Mouse (Mus musculus) urinary bladder, postnatal 4 days (tissue): ENCODE results near the gene Nfe2l2.
A peak's percentile ranks its signal among the peaks of the same experiment; 100 is the strongest.
"Not testable (repeated sequence)": the region's sequence is repeated elsewhere in the genome, so short reads cannot be mapped to it uniquely, and the experiment has no call there.

ENCODE experiments used
- DNase-seq, 2 experiments: peaks; one replicate each; pipeline ENCODE4 v3.0.0; 2021 to 2022; ENCODE audit warnings: low spot score in 2 of 2

Nfe2l2 gene

GRCm38 (mm10) chr2:75713083-75713482 lies 8.6 kb upstream of the Nfe2l2 start:
- no peak for DNase-seq

GRCm38 (mm10) chr2:75707420-75707819 lies 3.0 kb upstream of the Nfe2l2 start:
- no peak for DNase-seq

GRCm38 (mm10) chr2:75706435-75706834 lies 2.0 kb upstream of the Nfe2l2 start:
- DNase-seq: no peak

DNA sequence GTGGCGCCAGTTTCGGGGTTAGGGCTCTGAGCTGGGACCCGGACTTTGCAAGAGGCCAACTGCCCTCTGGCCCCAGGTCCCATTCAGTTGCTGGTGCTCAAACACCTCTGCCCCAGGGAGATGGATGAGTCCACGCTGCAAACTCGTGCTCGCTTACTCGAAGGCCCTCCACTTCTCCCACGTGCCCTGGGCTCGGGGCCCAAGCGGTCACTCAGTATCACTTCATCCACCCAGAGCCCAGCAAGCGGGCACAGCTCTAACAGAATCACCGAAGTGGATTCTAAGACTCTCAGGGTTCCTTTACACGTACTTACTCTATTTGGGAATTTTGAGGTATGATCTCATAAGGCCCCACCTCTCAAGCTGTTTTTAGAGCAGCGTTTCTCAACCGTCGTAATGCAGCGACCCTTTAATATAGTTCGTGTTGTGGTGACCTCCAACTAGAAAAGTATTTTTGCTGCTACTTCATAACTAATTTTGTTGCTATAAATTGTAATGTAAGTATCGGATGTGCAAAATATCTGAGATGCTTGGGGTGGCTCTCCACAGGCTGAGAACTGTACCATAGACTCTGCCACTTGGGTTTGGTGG lies 816 bp upstream of the Nfe2l2 start:
- no peak for DNase-seq

DNA sequence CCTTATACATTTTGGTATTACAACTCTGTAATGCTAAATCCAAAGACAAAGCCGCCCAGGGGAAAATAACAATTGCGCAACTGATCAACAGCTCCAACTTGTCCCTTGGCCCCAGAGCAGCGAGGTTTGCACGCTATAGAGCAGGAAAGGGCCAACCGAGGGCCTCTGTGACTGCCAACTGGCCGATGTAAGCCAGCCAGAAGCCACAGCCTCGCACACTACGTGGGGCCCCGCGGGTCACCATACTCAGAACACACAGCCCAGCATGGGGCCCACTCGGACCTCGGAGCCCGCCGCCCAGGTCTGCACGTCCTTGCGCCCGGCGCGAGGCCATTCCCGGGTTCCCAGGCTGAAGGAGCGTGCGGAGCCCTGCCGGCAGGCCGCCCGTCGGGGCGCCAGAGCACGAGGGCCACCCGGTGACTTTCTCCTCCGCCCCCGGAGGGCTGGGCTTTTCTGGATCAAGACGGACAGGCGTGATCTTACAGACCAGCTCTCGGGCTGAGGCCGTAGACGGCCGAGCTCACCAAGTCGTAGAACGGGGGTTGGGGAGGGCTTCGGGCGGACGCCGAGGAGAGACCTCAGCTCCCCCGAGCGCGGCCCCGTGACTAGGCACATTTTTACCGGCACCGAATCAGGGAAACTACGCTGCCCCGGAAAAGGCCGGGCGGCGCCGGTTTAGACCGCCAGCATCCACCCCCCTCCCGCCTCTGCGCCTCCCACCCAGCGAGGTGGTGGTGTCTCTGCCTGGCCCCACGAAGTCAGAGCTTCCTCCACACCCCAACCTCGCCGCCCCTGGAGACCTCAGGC lies 863 bp downstream of the Nfe2l2 start:
- DNase-seq: peak; percentile 87 to 89

GRCm38 (mm10) chr2:75702588-75702976 lies 1.9 kb downstream of the Nfe2l2 start:
- DNase-seq: no peak

- DNase-seq: no peak
These were observed 2.4 kb downstream of the Nfe2l2 start for GRCm38 (mm10) chr2:75701822-75702587.

DNA sequence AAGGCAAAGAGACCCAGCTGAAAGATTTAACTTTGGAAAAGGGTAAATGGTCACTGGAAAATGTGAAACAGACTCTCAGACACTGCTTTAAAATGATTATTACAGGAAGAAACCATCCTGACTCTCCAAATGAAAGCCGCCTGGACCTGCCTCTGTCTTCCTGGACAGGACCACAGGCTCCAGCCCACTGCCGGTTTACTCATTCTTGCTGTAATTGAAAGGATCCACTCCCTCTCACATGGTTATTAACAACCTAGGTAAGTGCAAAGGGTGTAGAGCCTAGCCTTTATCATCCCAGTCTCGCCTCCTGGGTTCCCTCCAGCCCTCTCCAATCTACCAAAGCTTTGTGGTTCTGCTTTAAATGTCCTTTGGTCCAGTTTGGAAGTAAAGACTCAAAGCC lies 3.2 kb downstream of the Nfe2l2 start:
- DNase-seq: no peak

DNA sequence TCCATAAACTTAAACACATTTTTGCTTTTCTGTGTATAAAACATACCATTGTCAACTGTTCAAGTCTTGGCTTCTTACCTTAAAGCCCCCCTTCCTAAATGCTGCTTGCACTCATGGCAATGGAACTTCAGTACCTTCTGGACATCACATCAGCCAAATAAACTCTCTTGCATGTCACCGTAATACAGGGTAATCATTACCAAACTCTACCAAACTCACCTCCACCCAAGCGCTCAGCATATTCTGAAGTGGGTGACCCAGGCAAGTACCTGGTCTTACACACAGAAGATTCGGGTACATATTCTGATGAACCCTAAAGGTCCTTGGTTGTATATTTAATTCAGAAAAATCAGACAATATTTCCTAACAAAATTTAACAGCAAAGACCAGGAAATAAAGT lies 3.9 kb downstream of the Nfe2l2 start:
- DNase-seq: no peak

DNA sequence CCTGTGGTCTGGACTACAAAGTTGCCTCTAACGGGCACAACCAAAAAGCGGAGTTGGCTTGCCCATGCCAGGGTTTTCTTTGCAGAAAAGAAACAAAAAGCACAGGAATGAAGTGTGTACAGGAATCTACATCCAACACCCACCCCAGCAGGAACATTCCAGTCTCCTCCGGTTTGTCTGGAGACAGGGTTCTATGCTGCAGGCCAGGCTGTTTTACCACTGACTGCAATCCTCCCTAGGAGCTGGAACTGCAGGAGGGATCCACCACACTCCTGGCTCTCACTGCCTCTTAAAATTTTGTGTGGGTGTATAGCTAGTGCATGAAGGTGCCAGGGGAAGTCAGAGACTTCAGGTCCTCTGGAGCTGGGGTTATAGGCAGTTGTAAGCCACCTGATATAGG lies 5.6 kb downstream of the Nfe2l2 start:
- DNase-seq: no peak

DNA sequence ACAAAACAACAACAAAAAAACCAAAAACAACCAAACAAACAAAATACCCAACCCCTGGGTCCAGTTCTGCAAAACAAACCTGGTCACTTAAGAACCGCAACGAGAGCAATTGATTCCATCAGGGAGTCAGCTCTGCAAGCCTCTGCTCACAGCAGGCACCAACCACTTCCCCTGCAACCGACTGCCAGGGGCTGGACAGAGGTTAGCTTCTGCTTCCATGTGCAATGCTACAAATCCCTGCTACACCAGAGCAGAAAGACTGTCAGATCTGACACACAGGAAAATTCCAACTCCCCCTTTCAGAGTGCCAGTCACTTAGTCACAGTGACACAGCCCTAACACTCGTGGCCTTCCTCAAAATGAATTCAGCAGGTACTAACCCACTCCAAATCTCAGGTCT lies 6.4 kb downstream of the Nfe2l2 start:
- DNase-seq: no peak

GRCm38 (mm10) chr2:75697222-75697621 lies 7.2 kb downstream of the Nfe2l2 start:
- no peak for DNase-seq

- no peak for DNase-seq
These were observed 8.1 kb downstream of the Nfe2l2 start for GRCm38 (mm10) chr2:75696371-75696770.

- no peak for DNase-seq
These were observed 8.6 kb downstream of the Nfe2l2 start for GRCm38 (mm10) chr2:75695676-75696350.

DNA sequence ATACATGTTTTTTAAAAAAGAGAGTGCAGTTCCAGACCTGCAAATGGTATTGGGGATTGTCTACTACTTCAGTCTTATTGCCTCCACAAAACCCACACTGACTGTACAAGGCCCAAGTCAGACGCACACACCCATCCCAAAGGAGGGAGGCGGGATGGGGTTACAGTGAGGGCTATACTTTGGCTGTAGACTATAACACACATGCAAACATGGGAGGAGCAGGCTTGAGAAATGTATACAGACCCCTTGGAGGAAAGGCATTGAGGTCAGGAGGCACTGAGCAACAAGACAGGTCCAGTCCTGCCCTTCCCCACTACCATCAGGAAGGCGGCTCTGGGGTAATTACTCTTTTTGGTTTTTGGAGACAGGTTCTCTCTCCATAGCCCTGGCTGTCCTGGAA lies 9.5 kb downstream of the Nfe2l2 start:
- DNase-seq: not testable (repeated sequence)

- no peak for DNase-seq
These were observed 12.1 kb downstream of the Nfe2l2 start for GRCm38 (mm10) chr2:75692369-75692768.

DNA sequence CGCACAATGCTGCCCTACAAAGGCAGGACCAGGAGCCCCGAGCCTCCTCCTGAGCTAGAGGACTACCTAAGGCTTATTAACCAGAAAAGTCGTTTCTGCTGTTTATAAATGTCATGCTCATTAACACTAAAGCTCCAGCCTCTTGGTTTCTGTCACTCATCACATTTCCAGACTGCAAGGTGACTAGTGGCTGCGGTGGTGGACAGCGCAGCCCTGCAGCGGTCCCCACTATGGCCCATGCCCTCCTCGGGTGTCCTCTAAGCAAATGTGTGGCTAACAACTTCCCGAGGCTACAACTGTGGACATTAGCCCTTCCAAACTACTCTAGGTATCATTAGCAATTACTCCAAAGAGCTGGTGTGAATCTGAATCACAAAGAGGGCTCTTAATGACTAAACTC lies 13.1 kb downstream of the Nfe2l2 start:
- DNase-seq: no peak

GRCm38 (mm10) chr2:75690656-75691055 lies 13.8 kb downstream of the Nfe2l2 start:
- DNase-seq: no peak

GRCm38 (mm10) chr2:75689482-75690158 lies 14.8 kb downstream of the Nfe2l2 start:
- no peak for DNase-seq

DNA sequence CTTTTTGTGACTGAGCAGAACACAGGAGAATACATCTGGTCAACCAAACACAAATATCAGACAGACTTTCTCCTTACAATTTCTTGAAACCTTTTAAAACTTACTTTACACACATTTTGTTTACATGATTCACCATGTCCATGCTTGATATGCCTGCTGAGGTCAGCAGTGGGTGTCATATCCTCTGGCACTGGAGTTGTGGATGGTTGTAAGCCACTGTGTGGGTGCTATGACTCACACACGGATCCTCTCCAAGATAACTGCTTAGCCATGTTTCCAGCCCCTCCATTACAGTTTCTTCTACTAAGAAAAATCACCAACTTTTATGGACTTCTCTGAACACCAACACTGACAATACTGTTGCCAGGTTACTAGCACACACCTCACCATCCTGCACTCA lies 15.5 kb downstream of the Nfe2l2 start:
- DNase-seq: no peak

DNA sequence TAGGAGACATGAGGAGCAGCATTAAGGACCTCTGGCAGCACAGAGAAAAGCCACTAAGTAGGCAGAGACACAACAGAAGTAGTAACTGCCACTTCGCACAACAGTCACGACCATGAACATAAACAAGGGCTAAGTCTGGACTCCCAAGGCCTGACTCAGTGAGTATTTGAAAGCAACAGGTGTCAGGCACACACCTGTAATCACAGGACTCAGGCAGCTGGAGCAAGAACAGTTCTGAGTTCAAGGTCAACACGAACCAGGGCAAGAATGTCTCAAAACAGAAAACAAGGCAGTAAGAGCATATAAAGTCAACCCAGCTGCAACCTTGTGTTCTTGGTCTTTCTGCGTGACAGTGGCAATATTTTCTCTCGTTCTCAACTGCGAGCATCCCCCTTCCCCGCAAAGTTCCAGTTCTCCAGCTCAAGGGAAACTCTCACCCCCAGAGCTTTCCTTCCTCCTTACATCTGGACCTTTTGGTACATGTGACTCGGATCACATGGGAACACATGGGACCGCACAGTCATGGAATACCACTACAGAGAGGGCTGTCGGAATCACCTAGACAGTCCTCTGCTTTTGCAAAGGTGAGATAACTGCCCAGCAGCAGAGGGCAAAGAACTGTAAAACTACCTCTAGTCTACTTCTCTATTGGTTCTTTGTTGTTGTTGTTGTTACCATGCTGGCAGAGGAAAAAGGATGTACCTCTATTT lies 17.2 kb downstream of the Nfe2l2 start:
- DNase-seq: no peak
